Mouse (Mus musculus) kidney, embryonic 14.5 days (tissue): Measurements from ENCODE around the gene Lrrc8c. TPM values are rescaled to one million over a fixed set of nuclear protein-coding genes. Genes with fewer than 3 reads are reported as not detected.

Experiments used
- ATAC-seq: fragments of 200-750 bp; cut with Nextera tagmentation; 2 replicates; pipeline ENCODE4 v1.8.0; 2017; ENCODE audit warnings: moderate number of reproducible peaks, mild to moderate bottlenecking, moderate TSS enrichment, moderate library complexity; ENCODE audit not compliant: low FRiP score, low TSS enrichment
- H3K27ac ChIP-seq: fragments of 300-500 bp; sonication (generic); 2 replicates; pipeline ENCODE4 v1.5.1; 2014; ENCODE audit warnings: low read depth, mild to moderate bottlenecking, low read length, moderate library complexity, mixed read lengths
- H3K27me3 ChIP-seq: fragments of 300-500 bp; sonication (generic); 2 replicates; pipeline ENCODE4 v1.6.1; 2014; ENCODE audit warnings: mild to moderate bottlenecking, low read length; ENCODE audit not compliant: control insufficient read depth, insufficient read depth
- H3K36me3 ChIP-seq: fragments of 300-500 bp; sonication (generic); 2 replicates; pipeline ENCODE4 v1.6.1; 2014; ENCODE audit warnings: low read length, mixed read lengths; ENCODE audit not compliant: control insufficient read depth, insufficient read depth
- H3K4me1 ChIP-seq: fragments of 300-500 bp; sonication (generic); 2 replicates; pipeline ENCODE4 v1.6.1; 2014; ENCODE audit warnings: low read length, mixed read lengths; ENCODE audit not compliant: control insufficient read depth, insufficient read depth
- H3K4me2 ChIP-seq: fragments of 300-500 bp; sonication (generic); replicated peaks from 2 replicates; pipeline ENCODE4 v1.6.1; 2014; ENCODE audit warnings: low read depth, mild to moderate bottlenecking, low read length
- H3K4me3 ChIP-seq: fragments of 300-500 bp; sonication (generic); 2 replicates; pipeline ENCODE4 v1.5.1; 2014; ENCODE audit warnings: mild to moderate bottlenecking, low read length
- H3K9ac ChIP-seq: fragments of 300-500 bp; sonication (generic); 2 replicates; pipeline ENCODE4 v1.6.1; 2014; ENCODE audit warnings: low read depth, mild to moderate bottlenecking, low read length, moderate library complexity
- H3K9me3 ChIP-seq: fragments of 300-500 bp; sonication (generic); 2 replicates; pipeline ENCODE4 v1.6.1; 2016; ENCODE audit warnings: low read length; ENCODE audit not compliant: control insufficient read depth
- WGBS: fragments of 180-500 bp; shearing (Covaris S2); extraction: QIAGEN DNeasy Blood & Tissue Kit; methylation state at CpG from one replicate; pipeline ENCODE4 v1.1.7; 2014; 5-methylcytosine and 5-hydroxymethylcytosine counted together
- polyA plus RNA-seq: library from polyadenylated mRNA; unstranded; fragments of >200 nt; fragmentation: Nextera tagmentation; extraction: Ambion mirVana; gene quantifications from 2 replicates; pipeline ENCODE4 v1.2.1, GENCODE M21; 2014

Lrrc8c gene
- polyA plus RNA-seq, 1 experiment from 2014 or later = 13.1 TPM

- Histone ChIP-seq H3K27ac (no peak overlapping the region), H3K36me3 (no peaks in the 10 kb centered on the region; the same call in 1 of the 2 replicates), H3K9ac (no peak overlapping the region), H3K4me3 (no peak overlapping the region), H3K27me3 (no peaks in the 10 kb centered on the region), H3K4me2 (no peak overlapping the region), H3K9me3 (no peaks in the 10 kb centered on the region), H3K4me1 (no peaks in the 10 kb centered on the region)
- ATAC-seq = peak; percentile 52; the same call in 1 of the 2 replicates
- WGBS = 76% methylated on average over 23 of the region's 23 CpGs
Observed at GRCm38 (mm10) chr5:105527477-105528331, 8.5 kb downstream of the Lrrc8c start.

- H3K27ac ChIP-seq = no peak overlapping the region
- no peaks in the 10 kb centered on the region; the same call in 1 of the 2 replicates for H3K36me3 ChIP-seq
- H3K27me3 ChIP-seq = no peaks in the 10 kb centered on the region
- H3K9ac ChIP-seq = no peak overlapping the region
- H3K9me3 ChIP-seq = no peaks in the 10 kb centered on the region
- H3K4me1 ChIP-seq = no peaks in the 10 kb centered on the region
- no peak for ATAC-seq
- 78% methylated on average over 6 of the region's 6 CpGs for WGBS
- no peak overlapping the region for H3K4me2 ChIP-seq
- no peak overlapping the region for H3K4me3 ChIP-seq
Observed at GRCm38 (mm10) chr5:105530576-105530975, 11.4 kb downstream of the Lrrc8c start.

- Histone ChIP-seq H3K4me2 (no peak overlapping the region), H3K4me3 (no peak overlapping the region), H3K4me1 (peaks cover 6% of the 10 kb centered on the region; the same call in 1 of the 2 replicates), H3K9ac (no peak overlapping the region), H3K36me3 (no peaks in the 10 kb centered on the region), H3K27ac (no peak overlapping the region), H3K9me3 (no peaks in the 10 kb centered on the region), H3K27me3 (no peaks in the 10 kb centered on the region)
- ATAC-seq = no peak
- WGBS = 95% methylated on average over 3 of the region's 3 CpGs
Observed at GRCm38 (mm10) chr5:105535186-105535585, 16.0 kb downstream of the Lrrc8c start.

GRCm38 (mm10) chr5:105536172-105536571, 17.0 kb downstream of the Lrrc8c start:
- Histone ChIP-seq H3K9me3 (no peaks in the 10 kb centered on the region), H3K27me3 (no peaks in the 10 kb centered on the region), H3K4me3 (no peak overlapping the region), H3K4me2 (no peak overlapping the region), H3K27ac (no peak overlapping the region), H3K4me1 (peaks cover 6% of the 10 kb centered on the region; the same call in 1 of the 2 replicates), H3K9ac (no peak overlapping the region), H3K36me3 (no peaks in the 10 kb centered on the region)
- WGBS = 92% methylated on average over 2 of the region's 2 CpGs
- ATAC-seq = no peak

GRCm38 (mm10) chr5:105537101-105537723, 18.0 kb downstream of the Lrrc8c start:
- Histone ChIP-seq H3K4me3 (no peak overlapping the region), H3K36me3 (no peaks in the 10 kb centered on the region), H3K27ac (no peak overlapping the region; the same call in 1 of the 2 replicates), H3K9me3 (no peaks in the 10 kb centered on the region), H3K9ac (no peak overlapping the region), H3K4me2 (no peak overlapping the region), H3K27me3 (no peaks in the 10 kb centered on the region), H3K4me1 (peaks cover 6% of the 10 kb centered on the region; the same call in 1 of the 2 replicates)
- 31% methylated on average over 11 of the region's 11 CpGs for WGBS
- ATAC-seq = peak; percentile 81

GRCm38 (mm10) chr5:105541051-105541450, 21.9 kb downstream of the Lrrc8c start:
- H3K9ac ChIP-seq = no peak overlapping the region

GRCm38 (mm10) chr5:105545126-105545525, 25.9 kb downstream of the Lrrc8c start:
- Histone ChIP-seq H3K27ac (no peak overlapping the region), H3K9ac (no peak overlapping the region), H3K4me1 (no peaks in the 10 kb centered on the region), H3K36me3 (no peaks in the 10 kb centered on the region), H3K9me3 (no peaks in the 10 kb centered on the region), H3K4me3 (no peak overlapping the region), H3K4me2 (no peak overlapping the region), H3K27me3 (no peaks in the 10 kb centered on the region)
- no peak for ATAC-seq
- WGBS = 59% methylated on average over 3 of the region's 3 CpGs

More at GRCm38 (mm10) chr5:105541051-105541450, 21.9 kb downstream of the Lrrc8c start:
- 83% methylated on average over 7 of the region's 7 CpGs for WGBS
- ATAC-seq = no peak
- Histone ChIP-seq H3K27me3 (no peaks in the 10 kb centered on the region), H3K4me2 (no peak overlapping the region), H3K4me1 (peaks cover 6% of the 10 kb centered on the region; the same call in 1 of the 2 replicates), H3K27ac (no peak overlapping the region), H3K36me3 (no peaks in the 10 kb centered on the region), H3K4me3 (no peak overlapping the region), H3K9me3 (no peaks in the 10 kb centered on the region)

- H3K9ac ChIP-seq = no peak overlapping the region
- H3K4me3 ChIP-seq = no peak overlapping the region
- no peaks in the 10 kb centered on the region for H3K36me3 ChIP-seq
- H3K27ac ChIP-seq = no peak overlapping the region
- H3K4me1 ChIP-seq = no peaks in the 10 kb centered on the region
- H3K27me3 ChIP-seq = no peaks in the 10 kb centered on the region
- no peak for ATAC-seq
- 78% methylated on average over 4 of the region's 4 CpGs for WGBS
- no peak overlapping the region for H3K4me2 ChIP-seq
- H3K9me3 ChIP-seq = no peaks in the 10 kb centered on the region
Observed at GRCm38 (mm10) chr5:105547115-105547514, 27.9 kb downstream of the Lrrc8c start.

GRCm38 (mm10) chr5:105551808-105552207, 32.6 kb downstream of the Lrrc8c start:
- no peak for ATAC-seq
- no peak overlapping the region for H3K4me2 ChIP-seq
- no peaks in the 10 kb centered on the region for H3K9me3 ChIP-seq
- no peaks in the 10 kb centered on the region for H3K36me3 ChIP-seq
- no peak overlapping the region for H3K27ac ChIP-seq
- H3K4me3 ChIP-seq = no peak overlapping the region
- no peaks in the 10 kb centered on the region for H3K27me3 ChIP-seq
- H3K9ac ChIP-seq = no peak overlapping the region
- no peaks in the 10 kb centered on the region for H3K4me1 ChIP-seq
- WGBS = 76% methylated on average over 1 of the region's 1 CpGs
